Mouse (Mus musculus) forebrain, postnatal 0 days (tissue): Measurements from ENCODE around the gene Rnpepl1. TPM values are rescaled to one million over a fixed set of nuclear protein-coding genes. Genes with fewer than 3 reads are reported as not detected.

Source experiments
- ATAC-seq: fragments of 200-750 bp; cut with Nextera tagmentation; 2 replicates; pipeline ENCODE4 v1.8.0; 2017; ENCODE audit warnings: mild to moderate bottlenecking, moderate library complexity
- DNase-seq: peaks from one replicate; pipeline ENCODE4 v3.0.0-alpha.2; 2015
- H3K27ac ChIP-seq: fragments of 300-500 bp; sonication (generic); 2 replicates; pipeline ENCODE4 v1.5.1; 2014; ENCODE audit warnings: low read depth, mild to moderate bottlenecking, antibody characterized with exemption, low read length, moderate library complexity, mixed read lengths
- H3K27me3 ChIP-seq: fragments of 300-500 bp; sonication (generic); 2 replicates; pipeline ENCODE4 v1.6.1; 2014; ENCODE audit warnings: mild to moderate bottlenecking, low read length, mixed read lengths; ENCODE audit not compliant: insufficient read depth
- H3K36me3 ChIP-seq: fragments of 300-500 bp; sonication (generic); 2 replicates; pipeline ENCODE4 v1.6.1; 2014; ENCODE audit warnings: mild to moderate bottlenecking, moderate library complexity; ENCODE audit not compliant: insufficient read depth
- H3K4me1 ChIP-seq: fragments of 300-500 bp; sonication (generic); 2 replicates; pipeline ENCODE4 v1.6.1; 2014; ENCODE audit warnings: antibody characterized with exemption; ENCODE audit not compliant: insufficient read depth
- H3K4me2 ChIP-seq: fragments of 300-500 bp; sonication (generic); 2 replicates; pipeline ENCODE4 v1.6.1; 2014; ENCODE audit warnings: low read depth, mild to moderate bottlenecking, moderate library complexity
- H3K4me3 ChIP-seq: fragments of 300-500 bp; sonication (generic); 2 replicates; pipeline ENCODE4 v1.5.1; 2014; ENCODE audit warnings: low read depth, low read length, mixed read lengths
- H3K9ac ChIP-seq: fragments of 300-500 bp; sonication (generic); 2 replicates; pipeline ENCODE4 v1.6.1; 2014; ENCODE audit warnings: mild to moderate bottlenecking
- H3K9me3 ChIP-seq: fragments of 300-500 bp; sonication (generic); 2 replicates; pipeline ENCODE4 v1.6.1; 2016; ENCODE audit warnings: low read length
- CTCF ChIP-seq: sonication (generic); IDR thresholded peaks from 2 replicates; pipeline ENCODE4 v1.5.1; 2016; ENCODE audit warnings: antibody characterized with exemption, control low read depth, low read depth
- WGBS: fragments of 180-500 bp; shearing (Covaris S2); extraction: QIAGEN DNeasy Blood & Tissue Kit; methylation state at CpG from one replicate; pipeline ENCODE4 v1.1.7; 2014; 5-methylcytosine and 5-hydroxymethylcytosine counted together
- polyA plus RNA-seq: library from polyadenylated mRNA; unstranded; fragments of >200 nt; fragmentation: Nextera tagmentation; extraction: Ambion mirVana; gene quantifications from 2 replicates; pipeline ENCODE4 v1.2.1, GENCODE M21; 2015
- total RNA-seq: library from RNA; depleted of rRNA; stranded (reverse); fragments of >200 nt; gene quantifications from 2 replicates; pipeline ENCODE4 v1.2.3, GENCODE M21; 2014

Gene Rnpepl1
- total and polyA plus RNA-seq, 2 experiments from 2014 or later = 25.3 to 36.8 TPM

- no peaks in the 10 kb centered on the region for H3K9me3 ChIP-seq
- 80% methylated on average over 8 of the region's 8 CpGs for WGBS
- H3K9ac ChIP-seq = no peak overlapping the region
- no peaks in the 10 kb centered on the region for H3K27me3 ChIP-seq
- no peak overlapping the region for H3K27ac ChIP-seq
- TF ChIP-seq CTCF = no peak
- H3K36me3 ChIP-seq = no peaks in the 10 kb centered on the region
- H3K4me3 ChIP-seq = no peak overlapping the region
- ATAC-seq (no peak), DNase-seq (no peak)
- no peak overlapping the region for H3K4me2 ChIP-seq
- H3K4me1 ChIP-seq = 0 out of 2 replicates have a peak, but pooled peaks cover 3% of the 10 kb centered on the region
Measured at GRCm38 (mm10) chr1:92875360-92876111, 35.0 kb upstream of the Rnpepl1 start.

- no peak overlapping the region for H3K4me2 ChIP-seq
- no peaks in the 10 kb centered on the region for H3K9me3 ChIP-seq
- no peak for TF ChIP-seq CTCF
- 69% methylated on average over 12 of the region's 12 CpGs for WGBS
- ATAC-seq = no peak
- no peaks in the 10 kb centered on the region for H3K36me3 ChIP-seq
- no peak overlapping the region for H3K4me3 ChIP-seq
- H3K27me3 ChIP-seq = no peaks in the 10 kb centered on the region
- 0 out of 2 replicates have a peak, but pooled peaks cover 3% of the 10 kb centered on the region for H3K4me1 ChIP-seq
- no peak overlapping the region for H3K9ac ChIP-seq
- DNase-seq = no peak
- H3K27ac ChIP-seq = no peak overlapping the region
Measured at GRCm38 (mm10) chr1:92877431-92877978, 33.1 kb upstream of the Rnpepl1 start.

GRCm38 (mm10) chr1:92878066-92878741 lies 32.4 kb upstream of the Rnpepl1 start:
- Histone ChIP-seq H3K4me3 (no peak overlapping the region), H3K9me3 (no peaks in the 10 kb centered on the region), H3K4me2 (no peak overlapping the region), H3K27me3 (no peaks in the 10 kb centered on the region), H3K9ac (no peak overlapping the region), H3K27ac (no peak overlapping the region), H3K36me3 (no peaks in the 10 kb centered on the region), H3K4me1 (0 out of 2 replicates have a peak, but pooled peaks cover 3% of the 10 kb centered on the region)
- 89% methylated on average over 13 of the region's 13 CpGs for WGBS
- ATAC-seq = no peak
- DNase-seq = no peak
- TF ChIP-seq CTCF = no peak

- WGBS = 59% methylated on average over 12 of the region's 12 CpGs
- H3K36me3 ChIP-seq = no peaks in the 10 kb centered on the region
- H3K4me2 ChIP-seq = no peak overlapping the region
- H3K9me3 ChIP-seq = no peaks in the 10 kb centered on the region
- no peak overlapping the region for H3K9ac ChIP-seq
- ATAC-seq (peak; percentile 85), DNase-seq (peak; percentile 64)
- H3K4me3 ChIP-seq = no peak overlapping the region
- H3K27ac ChIP-seq = no peak overlapping the region
- no peaks in the 10 kb centered on the region for H3K27me3 ChIP-seq
- 0 out of 2 replicates have a peak, but pooled peaks cover 3% of the 10 kb centered on the region for H3K4me1 ChIP-seq
- TF ChIP-seq CTCF = no peak
Measured at GRCm38 (mm10) chr1:92879266-92879665, 31.3 kb upstream of the Rnpepl1 start.

- DNase-seq (no peak), ATAC-seq (no peak)
- H3K9me3 ChIP-seq = no peaks in the 10 kb centered on the region
- no peak overlapping the region for H3K4me3 ChIP-seq
- no peak for TF ChIP-seq CTCF
- no peak overlapping the region for H3K4me2 ChIP-seq
- H3K36me3 ChIP-seq = no peaks in the 10 kb centered on the region
- 0 out of 2 replicates have a peak, but pooled peaks cover 3% of the 10 kb centered on the region for H3K4me1 ChIP-seq
- no peak overlapping the region for H3K9ac ChIP-seq
- no peaks in the 10 kb centered on the region for H3K27me3 ChIP-seq
- 82% methylated on average over 5 of the region's 5 CpGs for WGBS
- H3K27ac ChIP-seq = no peak overlapping the region
Measured at GRCm38 (mm10) chr1:92880101-92880500, 30.5 kb upstream of the Rnpepl1 start.

- no peak overlapping the region for H3K27ac ChIP-seq
- H3K9me3 ChIP-seq = no peaks in the 10 kb centered on the region
- TF ChIP-seq CTCF = no peak
- ATAC-seq = no peak
- no peak overlapping the region for H3K4me2 ChIP-seq
- H3K9ac ChIP-seq = no peak overlapping the region
- DNase-seq = no peak
- H3K27me3 ChIP-seq = no peaks in the 10 kb centered on the region
- H3K4me1 ChIP-seq = 0 out of 2 replicates have a peak, but pooled peaks cover 3% of the 10 kb centered on the region
- no peaks in the 10 kb centered on the region for H3K36me3 ChIP-seq
- WGBS = 85% methylated on average over 6 of the region's 6 CpGs
- no peak overlapping the region for H3K4me3 ChIP-seq
Measured at GRCm38 (mm10) chr1:92881982-92882381, 28.6 kb upstream of the Rnpepl1 start.
